Mouse (Mus musculus): ENCODE data around the gene Prr5l.

DNA sequence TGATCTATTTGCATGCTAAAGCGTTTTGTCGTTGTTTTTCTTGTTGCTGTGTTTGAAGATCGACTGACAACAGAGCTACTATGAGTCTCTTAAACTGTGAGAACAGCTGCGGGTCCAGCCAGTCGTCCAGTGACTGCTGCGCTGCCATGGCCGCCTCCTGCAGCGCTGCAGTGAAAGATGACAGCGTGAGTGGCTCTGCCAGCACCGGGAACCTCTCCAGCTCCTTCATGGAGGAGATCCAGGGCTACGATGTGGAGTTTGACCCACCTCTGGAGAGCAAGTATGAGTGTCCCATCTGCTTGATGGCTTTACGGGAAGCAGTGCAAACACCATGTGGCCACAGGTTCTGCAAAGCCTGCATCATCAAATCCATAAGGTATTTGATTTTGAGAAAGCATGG, 198.4 kb downstream of the Prr5l start:
- TF ChIP-seq POLR2A (IDR thresholded peaks at IDR 0.05; ENCODE audit: borderline replicate concordance, low read depth, low read length) (no peak), CTCF (IDR thresholded peaks at IDR 0.05; ENCODE audit: low read depth, low read length) (no peak)

Data from bone marrow macrophage, adult 2 months (primary cell).